In the genomic region with DNA sequence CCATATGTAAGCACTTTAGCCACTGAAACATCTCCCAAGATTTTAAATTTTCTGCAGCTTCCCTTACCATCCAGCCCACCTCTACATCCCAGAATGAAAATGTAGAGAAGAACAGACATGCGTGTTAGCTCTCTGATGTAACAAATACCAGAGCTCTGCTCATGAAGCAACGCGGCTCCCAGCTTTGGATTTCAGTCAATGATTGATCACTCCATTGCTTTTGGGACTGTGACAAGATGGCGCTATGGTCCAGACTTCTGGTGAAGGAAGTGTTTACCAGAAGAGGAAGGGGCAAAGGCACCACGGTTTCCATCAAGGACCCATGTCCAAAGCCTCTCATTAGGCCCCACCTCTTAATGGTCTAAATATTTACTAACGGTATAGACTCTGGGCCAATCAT, we compare ENCODE assay signal across 28 mouse cellular contexts. TPM values are rescaled to one million over a fixed set of nuclear protein-coding genes. Genes with fewer than 3 reads are reported as not detected.
A peak's percentile ranks its signal among the peaks of the same experiment; 100 is the strongest.
DNase-seq lines count a peak whose midpoint lies in the region; ATAC-seq and TF ChIP-seq lines count a peak whose summit lies in the region.
"Had no signal": no experiment of that assay in that cellular context is flagged by ENCODE, and none has a peak within 500 bp of the region (broad histone marks: within the 10 kb centered on the region; RNA-seq: fewer than 3 reads in every experiment).

No protein-coding gene starts in this region.

- H3K27me3 ChIP-seq in liver, postnatal 0 days (ENCODE audit: insufficient read depth, low read length), result no peaks in the 10 kb centered on the region
- H3K27me3 ChIP-seq in liver, embryonic 11.5 days (replicated peaks; ENCODE audit: control insufficient read depth, insufficient read depth, low read length), result no peaks in the 10 kb centered on the region
- H3K27me3 ChIP-seq in kidney, embryonic 16.5 days (ENCODE audit: insufficient read depth, low read length), result no peaks in the 10 kb centered on the region
- H3K27me3 ChIP-seq: embryonic facial prominence, embryonic 13.5 days; embryonic facial prominence, embryonic 15.5 days; forebrain, embryonic 12.5 days had no signal

- intact Hi-C loops in heart, postnatal 25 days (cut with DNase I), result no loop called here

- DNase-seq in heart, adult 11 months, result peak; percentile 66
- DNase-seq in heart, postnatal 25 days (ENCODE audit: low spot score), result no peak
- DNase-seq in liver, postnatal 0 days, result no peak
- no peak for DNase-seq in liver, embryonic 11.5 days (ENCODE audit: low spot score)
- peak; percentile 31 for DNase-seq in yolk sac, embryonic 10.5 days (ENCODE audit: low spot score)
- DNase-seq: adrenal gland, adult 8-10 months; adrenal gland, postnatal 14 days; cerebellum, adult 11 months; cerebellum, adult 18-20 months; cerebellum, adult 8-10 months; cerebellum, adult 9-11 months; cerebellum, postnatal 14 days; cerebellum, postnatal 36 days; embryo, embryonic 11 days had no signal

- no peak for TF ChIP-seq CTCF in liver, postnatal 0 days (IDR thresholded peaks at IDR 0.05; ENCODE audit: low read depth)

- peaks cover 3% of the 10 kb centered on the region; the same call in 1 of the 2 replicates for H3K4me1 ChIP-seq in liver, postnatal 0 days (ENCODE audit: insufficient read depth)
- no peaks in the 10 kb centered on the region for H3K4me1 ChIP-seq in liver, embryonic 11.5 days (replicated peaks; ENCODE audit: control insufficient read depth, insufficient read depth, low read length)
- H3K4me1 ChIP-seq in kidney, embryonic 16.5 days (ENCODE audit: insufficient read depth, low read length), result peaks cover 7% of the 10 kb centered on the region
- H3K4me1 ChIP-seq: embryonic facial prominence, embryonic 13.5 days; embryonic facial prominence, embryonic 15.5 days; forebrain, embryonic 12.5 days had no signal

- 78% methylated on average over 6 of the region's 6 CpGs for WGBS in liver, postnatal 0 days (ENCODE audit: insufficient replicate concordance)
- WGBS in liver, embryonic 11.5 days, result 81% methylated on average over 6 of the region's 6 CpGs
- WGBS in kidney, embryonic 16.5 days, result 89% methylated on average over 6 of the region's 6 CpGs

- no peak for TF ChIP-seq EP300 in liver, postnatal 0 days (IDR thresholded peaks at IDR 0.05; ENCODE audit: low read depth)

- no peaks in the 10 kb centered on the region for H3K36me3 ChIP-seq in liver, postnatal 0 days (replicated peaks; ENCODE audit: insufficient read depth, low read length)
- H3K36me3 ChIP-seq in liver, embryonic 11.5 days (ENCODE audit: control insufficient read depth, insufficient read depth, low read length), result no peaks in the 10 kb centered on the region
- H3K36me3 ChIP-seq in kidney, embryonic 16.5 days (ENCODE audit: insufficient read depth, low read length), result no peaks in the 10 kb centered on the region
- H3K36me3 ChIP-seq: embryonic facial prominence, embryonic 13.5 days; embryonic facial prominence, embryonic 15.5 days; forebrain, embryonic 10.5 days; forebrain, embryonic 12.5 days had no signal

- H3K9ac ChIP-seq in liver, postnatal 0 days (replicated peaks), result no peak overlapping the region
- H3K9ac ChIP-seq in liver, embryonic 11.5 days (ENCODE audit: low read depth, low read length), result no peak overlapping the region
- no peak overlapping the region for H3K9ac ChIP-seq in kidney, embryonic 16.5 days (replicated peaks; ENCODE audit: low read length)
- H3K9ac ChIP-seq: embryonic facial prominence, embryonic 13.5 days; embryonic facial prominence, embryonic 15.5 days; forebrain, embryonic 12.5 days had no signal

- peak; percentile 75 for ATAC-seq in liver, postnatal 0 days
- ATAC-seq in liver, embryonic 11.5 days (replicated peaks; ENCODE audit: low FRiP score), result no peak
- no peak for ATAC-seq in kidney, embryonic 16.5 days (ENCODE audit: low FRiP score, low TSS enrichment)
- ATAC-seq: forebrain, embryonic 14.5 days; forebrain, embryonic 16.5 days had no signal

- H3K27ac ChIP-seq in liver, postnatal 0 days (ENCODE audit: low read depth), result no peak overlapping the region
- no peak overlapping the region for H3K27ac ChIP-seq in liver, embryonic 11.5 days (ENCODE audit: low read depth, low read length)
- no peak overlapping the region for H3K27ac ChIP-seq in kidney, embryonic 16.5 days (ENCODE audit: low read length)
- H3K27ac ChIP-seq: embryonic facial prominence, embryonic 13.5 days; embryonic facial prominence, embryonic 15.5 days; forebrain, embryonic 10.5 days; forebrain, embryonic 12.5 days had no signal

- no peaks in the 10 kb centered on the region for H3K9me3 ChIP-seq in liver, postnatal 0 days (ENCODE audit: low read length)
- H3K9me3 ChIP-seq in liver, embryonic 11.5 days (ENCODE audit: control insufficient read depth, low read length), result no peaks in the 10 kb centered on the region
- H3K9me3 ChIP-seq in kidney, embryonic 16.5 days (ENCODE audit: low read length), result no peaks in the 10 kb centered on the region
- H3K9me3 ChIP-seq: embryonic facial prominence, embryonic 13.5 days; embryonic facial prominence, embryonic 15.5 days; forebrain, embryonic 10.5 days; forebrain, embryonic 12.5 days had no signal

- H3K4me2 ChIP-seq in liver, postnatal 0 days (ENCODE audit: low read depth, low read length), result no peak overlapping the region
- H3K4me2 ChIP-seq in liver, embryonic 11.5 days, result no peak overlapping the region
- H3K4me2 ChIP-seq in kidney, embryonic 16.5 days (replicated peaks; ENCODE audit: low read depth, low read length), result no peak overlapping the region
- H3K4me2 ChIP-seq: embryonic facial prominence, embryonic 13.5 days; embryonic facial prominence, embryonic 15.5 days; forebrain, embryonic 12.5 days had no signal

- no peak overlapping the region for H3K4me3 ChIP-seq in liver, postnatal 0 days (ENCODE audit: low read depth, low read length)
- H3K4me3 ChIP-seq in liver, embryonic 11.5 days (ENCODE audit: low read depth, low read length), result no peak overlapping the region
- no peak overlapping the region for H3K4me3 ChIP-seq in kidney, embryonic 16.5 days (ENCODE audit: low read length)
- H3K4me3 ChIP-seq: embryonic facial prominence, embryonic 13.5 days; embryonic facial prominence, embryonic 15.5 days; erythroblast, embryonic 14.5 days; forebrain, embryonic 10.5 days; forebrain, embryonic 12.5 days had no signal

RNA-seq across cellular contexts. Expression of a gene that starts 35.6 kb away (rescaled TPM):
- 10 to 100 TPM; 30.9 to 36.8 TPM for total RNA-seq in heart, postnatal 25 days (2021)
- polyA plus RNA-seq in liver, postnatal 0 days (2015; fragmentation: Nextera tagmentation; extraction: Ambion mirVana), result 220 and 283 TPM in 2 replicates
- polyA plus RNA-seq in liver, embryonic 11.5 days (2014; fragmentation: Nextera tagmentation; extraction: Ambion mirVana), result 18.6 and 21.0 TPM in 2 replicates
- 56.3 and 70.9 TPM in 2 replicates for polyA plus RNA-seq in kidney, embryonic 16.5 days (2015; fragmentation: Nextera tagmentation; extraction: Ambion mirVana)

RNA-seq across cellular contexts. Expression of a gene that starts 47.5 kb away (rescaled TPM):
- under 1 TPM in 1 of 2 experiments, not detected in 1; 0.22 TPM for total RNA-seq in heart, postnatal 25 days (2021)
- 5.8 and 7.6 TPM in 2 replicates for polyA plus RNA-seq in liver, postnatal 0 days (2015; fragmentation: Nextera tagmentation; extraction: Ambion mirVana)
- polyA plus RNA-seq in liver, embryonic 11.5 days (2014; fragmentation: Nextera tagmentation; extraction: Ambion mirVana), result 0.14 TPM in 1 of 2 replicates, not detected in the other
- 0.22 TPM in 1 of 2 replicates, not detected in the other for polyA plus RNA-seq in kidney, embryonic 16.5 days (2015; fragmentation: Nextera tagmentation; extraction: Ambion mirVana)
- total RNA-seq: common myeloid progenitor, adult 5-6 weeks; ES-E14; MEL had no signal
- polyA plus RNA-seq: brain, embryonic 14.5 days; C2C12; embryonic facial prominence, embryonic 11.5 days; embryonic facial prominence, embryonic 13.5 days; embryonic facial prominence, embryonic 15.5 days; erythroblast, embryonic 14.5 days; forebrain, embryonic 10.5 days; forebrain, embryonic 12.5 days; forebrain, embryonic 14.5 days; forebrain, embryonic 16.5 days had no signal

Comparison
In these comparisons a context has a peak if more than half of its experiments do, and no peak if none do; other contexts are left out.
1. DNase-seq: peak in heart, adult 11 months (single experiment) and yolk sac, embryonic 10.5 days (single experiment); none in heart, postnatal 25 days (single experiment), liver, postnatal 0 days (single experiment) and liver, embryonic 11.5 days (single experiment).